Mouse (Mus musculus): ENCODE results near the gene Lcn5.
A peak's percentile ranks its signal among the peaks of the same experiment; 100 is the strongest.

Lcn5 gene

GRCm38 (mm10) chr2:25657652-25658051 is at the start of gene Lcn5:
Lcn5 (plus strand) TSS chr2:25657952.
- no peak for DNase-seq (ENCODE audit: low read depth, low spot score)

- no peak for DNase-seq (ENCODE audit: low read depth, low spot score)
Observed at GRCm38 (mm10) chr2:25608671-25609070, 49.1 kb upstream of the Lcn5 start.

DNA sequence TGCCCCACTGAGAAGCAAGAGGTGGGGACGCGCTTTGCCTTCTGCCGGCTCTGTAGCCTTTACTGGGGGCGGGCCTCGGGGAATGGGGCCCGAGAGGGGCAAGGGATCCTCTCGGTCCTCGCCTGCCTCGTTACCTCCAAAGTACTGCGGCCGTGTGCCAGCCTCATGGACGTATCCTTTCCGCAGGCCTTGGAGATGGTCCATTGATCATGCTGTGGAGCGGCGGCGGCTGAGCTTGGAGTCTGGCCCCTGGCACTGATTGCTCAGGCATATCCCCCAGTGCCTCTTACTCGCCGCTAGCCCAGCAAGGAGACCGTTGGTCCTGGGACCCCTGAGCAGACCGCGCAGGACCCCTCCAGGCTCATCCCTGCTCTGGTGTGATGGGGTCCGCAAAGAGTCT is 41.4 kb upstream of the Lcn5 start:
- DNase-seq (ENCODE audit: low read depth, low spot score), result no peak

DNA sequence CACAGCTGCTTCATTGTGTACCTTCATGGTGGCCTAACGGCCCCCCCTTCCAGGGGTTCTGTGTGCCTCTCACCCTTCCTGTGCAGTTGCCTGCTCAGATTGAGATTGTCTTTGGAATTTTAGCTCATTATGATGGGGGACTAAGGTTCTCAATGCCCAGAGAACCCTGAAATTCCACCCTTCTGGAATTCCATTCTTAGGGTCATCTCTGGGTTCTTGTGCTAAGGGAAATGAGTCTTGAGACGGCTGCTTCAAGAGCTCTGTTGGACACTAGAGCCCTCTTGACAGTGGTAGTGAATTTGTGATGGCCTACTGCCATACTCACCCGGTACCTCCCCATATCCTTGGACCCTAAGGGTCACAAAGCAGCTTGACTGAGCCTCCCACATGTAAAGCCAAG is 40.2 kb upstream of the Lcn5 start, which contains the start of gene Ccdc183:
TSS of gene Ccdc183 (minus strand) at position 101 of the 400 bp plus-strand sequence.
- DNase-seq (ENCODE audit: low read depth, low spot score), result no peak

DNA sequence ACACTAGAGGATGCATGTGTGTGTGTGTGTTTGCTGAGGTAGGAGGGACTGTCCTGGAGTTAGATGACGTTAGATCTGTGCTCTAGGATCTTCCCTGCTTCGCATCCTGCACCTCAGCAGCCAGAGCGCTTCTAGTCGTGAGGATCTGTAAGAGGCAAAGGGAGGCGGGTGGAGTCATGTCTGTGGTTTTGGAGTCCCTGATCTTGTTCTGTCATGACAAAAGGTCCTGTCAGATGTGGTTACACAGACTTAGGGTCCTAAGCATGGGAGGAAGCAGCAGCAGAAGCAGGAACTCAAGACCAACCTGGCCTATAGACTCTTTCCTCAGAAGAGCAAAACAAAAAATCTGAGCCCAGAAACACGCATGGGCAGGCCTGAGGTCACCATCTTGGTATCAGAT is 37.4 kb upstream of the Lcn5 start:
- DNase-seq (ENCODE audit: low read depth, low spot score), result no peak

GRCm38 (mm10) chr2:25620852-25621228 is 36.9 kb upstream of the Lcn5 start:
- no peak for DNase-seq (ENCODE audit: low read depth, low spot score)

DNA sequence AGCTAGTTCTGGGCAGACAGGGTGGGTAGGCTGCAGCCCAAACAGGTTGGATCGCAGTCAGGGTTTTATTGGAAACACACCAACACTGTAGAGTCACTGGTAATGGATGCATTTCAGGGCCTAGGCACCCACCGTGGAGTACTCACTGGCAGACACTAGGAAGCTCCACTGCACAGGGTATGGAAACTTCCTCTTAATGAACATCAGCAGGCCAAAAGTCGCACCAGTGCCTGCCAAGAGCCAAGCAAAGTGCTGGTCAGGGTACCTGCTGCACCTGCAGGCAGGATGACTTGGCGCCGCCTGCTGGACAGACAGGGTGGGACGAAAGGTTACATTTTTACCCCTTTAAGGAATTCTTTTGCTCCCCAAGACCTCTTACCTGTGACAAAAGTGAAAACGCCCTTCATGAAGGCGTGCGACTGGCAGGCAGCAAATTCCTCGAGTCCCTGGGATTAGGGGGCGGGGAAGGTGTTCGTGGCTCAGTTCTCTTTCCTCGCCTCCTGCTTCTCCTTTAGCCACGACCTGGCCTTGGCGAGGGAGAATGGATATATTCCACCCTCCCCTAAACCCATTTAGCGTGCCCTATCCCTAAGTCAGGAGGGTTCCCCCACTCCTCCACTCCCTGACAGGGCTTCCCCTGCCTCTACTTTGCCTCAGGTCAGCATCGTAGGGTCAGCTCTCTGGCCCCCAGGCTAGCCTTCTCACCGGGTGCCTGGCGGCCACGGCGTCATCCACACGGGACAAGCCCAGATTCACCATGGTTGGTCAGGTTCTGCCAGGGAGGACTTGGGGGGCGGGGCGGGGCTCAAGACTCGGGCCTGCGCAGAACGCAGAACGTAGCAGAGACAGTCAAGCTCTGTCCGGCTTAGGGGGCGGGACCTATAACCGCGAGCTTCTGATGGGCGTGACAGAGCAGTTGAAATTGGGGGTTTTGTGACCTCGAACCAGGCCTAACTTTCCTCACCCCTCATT is 36.2 kb upstream of the Lcn5 start, which contains the start of gene Tmem141:
TSS of gene Tmem141 (minus strand) at position 777 of the 972 bp plus-strand sequence.
- DNase-seq (ENCODE audit: low read depth, low spot score), result peak; percentile 77

GRCm38 (mm10) chr2:25625986-25626385 is 31.8 kb upstream of the Lcn5 start:
- no peak for DNase-seq (ENCODE audit: low read depth, low spot score)

- no peak for DNase-seq (ENCODE audit: low read depth, low spot score)
Observed at GRCm38 (mm10) chr2:25627811-25628210, 29.9 kb upstream of the Lcn5 start, which contains the start of gene Fcna. Fcna (minus strand) TSS chr2:25628030.

GRCm38 (mm10) chr2:25628738-25629137 is 29.0 kb upstream of the Lcn5 start:
- no peak for DNase-seq (ENCODE audit: low read depth, low spot score)

DNA sequence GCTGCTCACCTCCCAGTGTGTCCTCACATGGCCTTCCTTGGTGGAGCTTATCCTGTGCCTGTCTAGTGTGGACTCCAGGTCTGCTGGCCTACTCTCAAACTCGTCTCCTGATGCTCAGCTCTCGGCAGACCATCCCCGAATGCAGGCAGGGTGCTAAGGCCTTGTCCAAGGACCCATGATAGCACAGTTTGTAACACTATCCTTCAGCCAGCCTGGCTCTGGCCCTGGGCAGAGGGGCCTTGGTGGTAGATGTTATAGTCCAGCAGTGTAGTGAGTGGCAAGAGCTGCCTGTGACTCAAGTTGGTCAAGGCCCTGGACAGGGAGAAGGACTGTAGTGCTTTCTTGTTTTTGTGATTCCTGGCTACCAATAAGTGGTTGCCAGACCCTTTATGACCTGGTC is 24.1 kb upstream of the Lcn5 start:
- no peak for DNase-seq (ENCODE audit: low read depth, low spot score)

GRCm38 (mm10) chr2:25634046-25634445 is 23.7 kb upstream of the Lcn5 start:
- no peak for DNase-seq (ENCODE audit: low read depth, low spot score)

- no peak for DNase-seq (ENCODE audit: low read depth, low spot score)
Observed at GRCm38 (mm10) chr2:25639890-25640289, 17.9 kb upstream of the Lcn5 start.

DNA sequence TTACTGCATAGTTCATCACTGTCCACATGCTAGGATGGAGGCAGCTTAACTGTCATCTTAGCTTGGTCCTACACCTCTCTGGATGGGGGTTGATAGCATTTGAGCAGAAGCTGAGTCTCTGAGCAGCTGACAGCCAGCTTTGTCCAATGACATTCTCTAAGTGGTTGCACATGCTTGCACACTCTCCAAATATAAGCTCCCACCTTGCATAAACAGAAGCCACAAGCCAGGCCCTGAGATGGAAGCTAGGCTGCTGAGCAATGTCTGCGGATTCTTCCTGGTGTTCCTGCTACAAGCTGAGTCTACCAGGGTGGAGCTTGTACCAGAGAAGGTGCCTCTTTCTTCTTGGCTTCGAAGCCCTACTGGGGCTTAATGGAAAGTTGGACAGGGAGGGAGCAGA is 4.8 kb upstream of the Lcn5 start, which contains the start of gene Lcn8:
TSS of gene Lcn8 (plus strand) at position 219 of the 400 bp plus-strand sequence.
- no peak for DNase-seq (ENCODE audit: low read depth, low spot score)

- DNase-seq (ENCODE audit: low read depth, low spot score), result no peak
Observed at GRCm38 (mm10) chr2:25654502-25654901, 3.2 kb upstream of the Lcn5 start.

- DNase-seq (ENCODE audit: low read depth, low spot score), result no peak
Observed at GRCm38 (mm10) chr2:25656691-25657090, 1.1 kb upstream of the Lcn5 start.

DNA sequence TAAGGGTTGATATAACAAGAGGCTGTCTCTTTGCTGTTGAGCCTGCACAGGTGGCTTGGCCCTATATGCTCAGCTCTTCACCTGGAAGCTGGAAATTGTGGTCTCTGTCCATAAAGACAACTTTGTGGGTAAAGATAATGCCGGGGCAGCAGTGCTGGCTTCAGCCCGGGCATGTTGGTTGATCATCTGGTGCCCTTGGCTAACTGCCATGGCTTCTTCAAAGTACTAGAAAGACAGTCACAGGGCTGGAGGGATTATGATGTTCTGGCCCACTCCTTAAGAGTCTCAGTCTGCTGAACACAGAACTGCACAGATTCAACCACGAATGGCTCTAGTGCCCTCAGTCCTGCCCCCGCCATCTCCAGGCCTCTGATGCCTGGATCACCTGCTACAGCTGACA is 506 bp upstream of the Lcn5 start:
- no peak for DNase-seq (ENCODE audit: low read depth, low spot score)

- no peak for DNase-seq (ENCODE audit: low read depth, low spot score)
Observed at GRCm38 (mm10) chr2:25660279-25660678, 2.5 kb downstream of the Lcn5 start.

DNA sequence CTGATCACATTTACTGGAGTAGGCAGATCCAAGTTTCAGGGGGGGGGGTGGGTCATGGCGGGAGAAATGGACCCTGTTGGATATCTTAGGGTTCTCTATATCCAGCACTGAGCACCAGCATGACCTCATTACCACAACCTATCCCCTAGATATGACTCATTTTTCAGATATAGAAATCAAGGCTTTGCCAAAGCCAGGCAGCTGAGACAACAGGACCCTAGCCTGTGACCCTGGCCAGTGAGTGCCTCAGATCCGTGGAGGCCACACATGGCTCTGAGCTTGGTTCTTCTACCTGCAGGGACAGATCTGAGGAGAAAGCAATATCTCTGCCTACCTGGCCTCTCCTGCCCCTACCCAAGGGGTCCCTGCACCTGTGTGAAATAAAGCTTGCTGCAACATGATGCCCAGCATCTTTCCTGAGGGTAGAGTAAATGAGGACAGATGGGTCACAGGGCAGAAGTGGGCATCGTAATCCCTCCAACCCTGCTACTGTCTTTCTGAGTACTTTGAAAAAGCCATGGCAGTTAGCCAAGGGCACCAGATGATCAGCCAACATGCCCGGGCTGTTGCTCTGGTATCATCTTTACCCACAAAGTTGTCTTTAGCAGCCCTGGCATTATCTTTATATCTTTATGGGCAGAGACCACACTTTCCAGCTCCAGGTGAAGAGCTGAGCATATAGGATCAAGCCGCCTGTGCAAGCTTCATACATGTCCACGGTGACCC is 3.7 kb downstream of the Lcn5 start:
- DNase-seq (ENCODE audit: low read depth, low spot score), result no peak

- DNase-seq (ENCODE audit: low read depth, low spot score), result no peak
Observed at GRCm38 (mm10) chr2:25663511-25663910, 5.8 kb downstream of the Lcn5 start.

DNA sequence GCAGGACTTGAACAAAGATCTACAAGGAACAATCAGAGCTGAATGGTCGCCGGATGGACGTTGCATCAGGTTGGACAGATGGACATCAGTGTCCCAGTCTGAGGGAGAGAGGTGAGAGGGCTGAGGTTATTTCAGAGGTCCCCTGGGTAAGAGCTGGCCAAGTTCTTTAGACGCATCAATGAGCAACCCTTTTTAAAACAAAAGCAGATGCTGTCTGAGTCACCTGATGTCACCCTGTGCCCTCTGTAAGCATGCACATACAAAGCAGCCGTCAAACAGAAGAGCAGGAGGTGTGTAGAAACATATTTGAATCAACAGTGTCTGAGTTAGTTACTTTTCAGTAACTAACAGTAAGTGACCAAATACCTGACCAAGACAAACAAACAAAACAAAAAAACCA is 6.4 kb downstream of the Lcn5 start:
- no peak for DNase-seq (ENCODE audit: low read depth, low spot score)

- no peak for DNase-seq (ENCODE audit: low read depth, low spot score)
Observed at GRCm38 (mm10) chr2:25666516-25666915, 8.8 kb downstream of the Lcn5 start.

Data from telencephalon, adult 2 months (tissue).